Mouse (Mus musculus): ENCODE results near the gene F10. TPM values are rescaled to one million over a fixed set of nuclear protein-coding genes. Genes with fewer than 3 reads are reported as not detected.

Gene F10
- 0.61 and 0.69 TPM in 2 replicates for polyA plus RNA-seq (2015; fragmentation: Nextera tagmentation; extraction: Ambion mirVana)

DNA sequence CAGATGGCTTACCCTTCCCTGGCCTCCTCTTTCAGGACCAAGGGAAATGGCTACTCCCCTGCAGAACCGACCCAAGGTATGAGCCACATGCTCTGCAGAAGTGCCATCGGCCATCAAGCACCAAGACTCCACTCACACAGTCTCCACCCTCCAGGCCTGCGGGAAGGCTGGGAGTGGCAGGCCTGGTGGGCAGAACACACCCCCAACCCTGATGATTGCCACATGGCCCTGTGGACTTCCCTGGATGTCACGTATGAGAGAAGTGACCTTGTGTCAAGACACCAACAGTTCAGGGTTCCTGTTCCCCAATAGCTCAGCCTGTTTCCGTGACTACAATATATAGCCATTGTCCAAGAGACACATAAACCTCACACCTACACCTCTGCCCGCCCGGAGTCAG, at the start of gene F10:
Gene F10, plus strand, starts transcription at position 294 of the 400 bp plus-strand sequence.
- H3K4me3 ChIP-seq, result no peak within 1 kb of the TSS
- H3K4me2 ChIP-seq, result no peak within 1 kb of the TSS
- ATAC-seq (ENCODE audit: low FRiP score), result no peak
- H3K27ac ChIP-seq, result no peak within 1 kb of the TSS
- no peaks in the 10 kb centered on the region for H3K27me3 ChIP-seq
- 0 out of 2 replicates have a peak, but pooled peaks cover 6% of the 10 kb centered on the region for H3K4me1 ChIP-seq (replicated peaks)
- no peaks in the 10 kb centered on the region for H3K36me3 ChIP-seq
- H3K9me3 ChIP-seq, result no peaks in the 10 kb centered on the region
- 80% methylated on average over 7 of the region's 7 CpGs for WGBS
- H3K9ac ChIP-seq, result no peak within 1 kb of the TSS

DNA sequence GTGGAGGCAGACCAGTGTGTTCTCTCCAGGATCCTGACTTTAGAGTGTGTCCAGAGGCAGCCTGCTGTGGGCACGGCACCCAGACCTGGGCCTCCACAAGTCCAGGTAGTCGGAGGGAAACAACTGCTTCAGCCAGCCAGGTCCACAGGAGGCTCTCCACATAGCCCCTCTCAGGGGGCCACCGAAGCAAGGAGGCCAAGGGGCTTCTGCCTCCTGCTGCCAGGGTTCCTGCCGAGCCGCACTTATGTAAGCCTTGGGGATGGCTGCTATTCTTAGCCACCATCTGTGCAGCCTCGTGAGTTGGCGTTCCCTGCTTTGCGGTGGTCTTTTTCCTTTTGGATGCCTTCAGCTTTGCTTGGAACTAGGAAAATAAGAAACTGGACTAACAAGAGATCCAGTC, 49.5 kb upstream of the F10 start:
- ATAC-seq (ENCODE audit: low FRiP score), result no peak
- Histone ChIP-seq H3K4me1 (replicated peaks) (no peaks in the 10 kb centered on the region), H3K4me3 (no peak overlapping the region), H3K27ac (no peak overlapping the region), H3K27me3 (no peaks in the 10 kb centered on the region), H3K36me3 (peaks cover 88% of the 10 kb centered on the region), H3K9me3 (no peaks in the 10 kb centered on the region), H3K9ac (no peak overlapping the region), H3K4me2 (no peak overlapping the region)
- 82% methylated on average over 8 of the region's 8 CpGs for WGBS

DNA sequence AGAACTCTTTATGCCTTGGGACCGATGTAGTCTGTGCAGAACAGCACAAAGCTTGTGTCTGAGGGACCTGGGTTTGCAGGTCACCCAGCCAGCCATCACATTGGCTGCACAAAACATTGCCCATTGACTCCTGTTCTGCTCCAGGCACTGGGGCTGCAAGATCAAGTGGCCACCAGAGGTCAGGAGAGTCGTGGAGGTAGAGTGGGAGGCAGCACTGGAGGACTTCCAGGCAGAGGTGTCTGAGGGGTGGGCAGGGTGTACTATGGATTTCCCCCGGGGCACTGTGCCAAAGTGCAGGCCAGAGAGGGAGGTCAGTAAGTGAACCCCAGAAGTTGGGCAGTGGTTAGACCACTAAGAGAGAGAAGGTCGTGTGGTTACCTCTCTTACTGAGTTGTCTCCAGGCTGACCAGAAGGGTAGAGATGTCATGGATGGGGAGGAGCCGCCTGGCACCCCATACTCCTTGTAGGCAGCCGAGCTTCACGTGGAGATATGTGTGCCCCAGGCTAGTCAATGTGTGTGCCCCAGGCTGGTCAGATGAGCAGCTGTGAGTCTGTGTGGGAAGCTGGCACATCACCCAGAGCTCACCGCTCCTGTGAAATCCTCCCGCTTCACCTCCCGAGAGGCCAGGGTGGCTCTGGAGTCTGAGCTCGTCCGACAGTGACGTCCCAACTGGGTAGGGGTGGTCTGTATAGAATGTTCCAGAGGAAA, 48.2 kb upstream of the F10 start:
- H3K9ac ChIP-seq, result no peak overlapping the region
- H3K27ac ChIP-seq, result no peak overlapping the region
- H3K36me3 ChIP-seq, result peaks cover 90% of the 10 kb centered on the region
- no peaks in the 10 kb centered on the region for H3K27me3 ChIP-seq
- no peak overlapping the region for H3K4me2 ChIP-seq
- ATAC-seq (ENCODE audit: low FRiP score), result no peak
- 81% methylated on average over 13 of the region's 13 CpGs for WGBS
- no peaks in the 10 kb centered on the region for H3K4me1 ChIP-seq (replicated peaks)
- H3K4me3 ChIP-seq, result no peak overlapping the region
- H3K9me3 ChIP-seq, result no peaks in the 10 kb centered on the region

DNA sequence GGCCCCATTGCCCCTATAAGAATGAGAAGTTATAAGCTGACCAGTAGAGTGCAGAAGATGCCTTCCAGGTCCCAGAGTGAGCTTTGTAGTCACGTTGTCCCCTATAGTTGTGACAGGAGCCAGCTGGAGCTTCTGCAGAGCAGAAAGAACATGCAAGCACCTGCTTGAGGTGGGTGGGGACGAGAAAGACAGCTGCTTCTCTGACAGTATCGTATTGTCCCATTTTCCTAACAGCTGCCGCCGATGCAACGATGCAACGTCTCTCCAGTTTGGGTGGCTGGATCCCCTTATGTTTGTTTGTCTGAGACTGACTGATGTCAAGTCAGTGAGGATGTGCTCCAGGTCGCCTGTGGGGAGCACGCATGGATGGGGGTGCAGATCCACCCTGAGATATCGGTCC, 45.7 kb upstream of the F10 start:
- ATAC-seq (ENCODE audit: low FRiP score), result no peak
- no peak overlapping the region for H3K9ac ChIP-seq
- no peaks in the 10 kb centered on the region for H3K9me3 ChIP-seq
- H3K27ac ChIP-seq, result no peak overlapping the region
- H3K27me3 ChIP-seq, result no peaks in the 10 kb centered on the region
- 81% methylated on average over 10 of the region's 10 CpGs for WGBS
- H3K36me3 ChIP-seq, result peaks cover 87% of the 10 kb centered on the region
- no peak overlapping the region for H3K4me3 ChIP-seq
- no peaks in the 10 kb centered on the region for H3K4me1 ChIP-seq (replicated peaks)
- no peak overlapping the region for H3K4me2 ChIP-seq

GRCm38 (mm10) chr8:12994468-12994867, 42.6 kb upstream of the F10 start:
- no peak overlapping the region for H3K9ac ChIP-seq
- H3K27ac ChIP-seq, result no peak overlapping the region
- no peak for ATAC-seq (ENCODE audit: low FRiP score)
- H3K4me2 ChIP-seq, result no peak overlapping the region
- WGBS, result 83% methylated on average over 5 of the region's 5 CpGs
- no peak overlapping the region for H3K4me3 ChIP-seq
- H3K27me3 ChIP-seq, result no peaks in the 10 kb centered on the region
- H3K4me1 ChIP-seq (replicated peaks), result no peaks in the 10 kb centered on the region
- H3K9me3 ChIP-seq, result no peaks in the 10 kb centered on the region
- H3K36me3 ChIP-seq, result peaks cover 89% of the 10 kb centered on the region

DNA sequence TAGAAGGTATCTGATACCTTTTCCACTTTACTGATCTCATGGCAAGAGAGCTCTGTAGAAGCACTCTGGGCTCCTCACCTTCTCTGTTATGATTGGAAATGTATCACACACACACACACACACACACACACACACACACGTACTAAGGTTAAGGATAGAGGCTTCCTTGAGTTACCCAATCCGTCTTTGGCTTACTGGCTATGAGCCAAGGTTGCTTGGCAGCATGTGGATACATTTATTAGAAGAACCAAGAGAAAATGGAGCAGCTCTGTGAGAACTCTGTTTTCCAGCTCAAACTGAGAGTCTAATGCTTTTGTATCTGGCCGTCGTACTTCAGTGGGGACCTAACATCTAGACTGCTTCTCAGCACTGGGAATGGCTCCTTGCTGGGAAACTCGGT, 41.6 kb upstream of the F10 start:
- Histone ChIP-seq H3K4me2 (no peak overlapping the region), H3K9me3 (no peaks in the 10 kb centered on the region), H3K36me3 (peaks cover 91% of the 10 kb centered on the region), H3K27ac (0 out of 2 replicates have a peak overlapping the region, but pooled peaks have one; percentile 35), H3K27me3 (no peaks in the 10 kb centered on the region), H3K4me1 (replicated peaks) (no peaks in the 10 kb centered on the region), H3K9ac (no peak overlapping the region), H3K4me3 (no peak overlapping the region)
- WGBS, result 61% methylated on average over 5 of the region's 5 CpGs
- no peak for ATAC-seq (ENCODE audit: low FRiP score)

GRCm38 (mm10) chr8:12996831-12997275, 40.3 kb upstream of the F10 start:
- H3K4me1 ChIP-seq (replicated peaks), result no peaks in the 10 kb centered on the region
- H3K4me3 ChIP-seq, result no peak overlapping the region
- no peak overlapping the region for H3K9ac ChIP-seq
- H3K4me2 ChIP-seq, result no peak overlapping the region
- no peaks in the 10 kb centered on the region for H3K27me3 ChIP-seq
- H3K36me3 ChIP-seq, result peaks cover 93% of the 10 kb centered on the region
- no peak overlapping the region for H3K27ac ChIP-seq
- WGBS, result 77% methylated on average over 8 of the region's 8 CpGs
- no peaks in the 10 kb centered on the region for H3K9me3 ChIP-seq
- ATAC-seq (ENCODE audit: low FRiP score), result no peak

DNA sequence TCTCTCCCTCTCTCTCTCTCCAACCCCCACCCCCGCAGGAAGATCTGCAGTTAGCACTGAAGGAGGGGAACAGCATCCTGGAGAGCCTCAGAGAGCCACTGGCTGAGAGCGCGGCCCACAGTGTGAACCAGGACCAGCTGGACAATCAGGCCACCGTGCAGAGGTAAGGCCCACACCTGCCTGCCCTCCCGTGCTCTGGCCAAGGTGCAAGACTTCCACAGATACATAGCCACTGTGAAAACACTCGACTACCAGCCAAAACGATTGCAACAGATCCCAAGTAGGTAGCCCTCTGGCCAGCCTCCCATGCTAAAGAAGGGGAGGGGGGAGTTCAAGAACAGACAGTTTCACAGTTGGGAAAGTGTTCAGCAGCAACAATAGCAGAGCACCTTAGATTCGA, 38.8 kb upstream of the F10 start:
- Histone ChIP-seq H3K9ac (no peak overlapping the region), H3K4me3 (no peak overlapping the region), H3K9me3 (no peaks in the 10 kb centered on the region), H3K36me3 (peaks cover 95% of the 10 kb centered on the region), H3K27me3 (no peaks in the 10 kb centered on the region), H3K27ac (no peak overlapping the region), H3K4me1 (replicated peaks) (no peaks in the 10 kb centered on the region), H3K4me2 (no peak overlapping the region)
- no peak for ATAC-seq (ENCODE audit: low FRiP score)
- 93% methylated on average over 8 of the region's 8 CpGs for WGBS

DNA sequence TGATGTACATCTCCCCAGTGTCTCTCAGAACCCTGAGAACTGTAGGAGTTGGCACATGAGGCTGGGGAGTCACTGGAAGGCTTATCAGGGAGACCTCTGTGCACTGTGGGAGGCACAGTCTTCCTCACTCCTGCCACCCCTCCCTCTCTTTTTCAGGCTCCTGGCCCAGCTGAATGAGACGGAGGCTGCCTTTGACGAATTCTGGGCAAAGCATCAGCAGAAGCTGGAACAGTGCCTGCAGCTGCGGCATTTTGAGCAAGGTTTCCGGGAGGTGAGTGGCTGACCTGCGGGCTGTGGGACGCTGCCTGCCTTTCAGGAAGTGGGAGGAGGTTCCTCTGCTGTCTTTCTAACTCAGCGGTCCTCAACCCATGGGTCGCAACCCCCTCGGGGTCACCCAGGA, 37.3 kb upstream of the F10 start:
- no peak overlapping the region for H3K4me3 ChIP-seq
- H3K4me2 ChIP-seq, result no peak overlapping the region
- no peak overlapping the region for H3K9ac ChIP-seq
- no peak overlapping the region for H3K27ac ChIP-seq
- no peaks in the 10 kb centered on the region for H3K4me1 ChIP-seq (replicated peaks)
- no peak for ATAC-seq (ENCODE audit: low FRiP score)
- H3K36me3 ChIP-seq, result peaks cover 95% of the 10 kb centered on the region
- H3K27me3 ChIP-seq, result no peaks in the 10 kb centered on the region
- H3K9me3 ChIP-seq, result no peaks in the 10 kb centered on the region
- 87% methylated on average over 9 of the region's 9 CpGs for WGBS

DNA sequence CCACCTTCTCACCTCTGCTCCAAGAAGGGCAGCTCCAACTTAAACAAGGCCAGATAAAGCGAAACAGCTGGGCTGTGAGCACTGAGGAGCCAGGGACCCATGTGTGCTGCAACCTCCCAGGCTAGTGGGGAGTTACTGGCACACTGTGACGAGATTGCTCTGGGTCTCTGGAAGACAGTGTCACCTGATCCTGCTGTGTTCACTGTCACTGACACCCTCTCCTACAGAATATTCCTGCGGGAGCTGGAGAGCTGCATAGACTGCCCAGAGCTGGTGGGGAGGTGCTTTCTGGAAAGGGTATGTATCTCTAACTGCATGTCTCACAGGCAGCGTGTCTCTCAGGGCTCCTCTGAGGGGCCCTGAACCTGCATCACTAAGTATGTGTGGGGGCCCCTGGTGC, 29.6 kb upstream of the F10 start:
- Histone ChIP-seq H3K4me3 (no peak overlapping the region), H3K27me3 (no peaks in the 10 kb centered on the region), H3K4me2 (no peak overlapping the region), H3K4me1 (replicated peaks) (no peaks in the 10 kb centered on the region), H3K27ac (no peak overlapping the region), H3K9ac (no peak overlapping the region), H3K36me3 (peaks cover 100% of the 10 kb centered on the region), H3K9me3 (no peaks in the 10 kb centered on the region)
- ATAC-seq (ENCODE audit: low FRiP score), result no peak
- 80% methylated on average over 4 of the region's 4 CpGs for WGBS

DNA sequence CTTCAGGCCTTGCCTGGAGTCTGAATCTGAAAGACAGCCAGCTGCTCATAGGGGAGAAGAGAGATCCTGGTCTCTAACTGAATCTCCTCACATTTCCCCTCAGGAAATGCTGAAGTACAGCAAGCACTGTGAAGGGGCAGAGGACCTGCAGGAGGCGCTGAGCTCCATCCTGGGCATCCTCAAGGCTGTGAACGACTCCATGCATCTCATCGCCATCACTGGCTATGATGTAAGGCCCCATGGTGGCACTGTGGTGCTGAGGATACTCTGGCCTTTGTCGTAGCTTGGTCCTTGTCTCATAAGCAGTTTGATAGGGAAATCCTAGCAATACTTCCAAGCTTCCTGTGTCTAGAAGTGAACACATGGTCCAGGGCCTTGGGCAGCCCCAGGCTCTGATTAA, 26.8 kb upstream of the F10 start:
- Histone ChIP-seq H3K9ac (no peak overlapping the region), H3K4me3 (no peak overlapping the region), H3K36me3 (peaks cover 100% of the 10 kb centered on the region), H3K9me3 (no peaks in the 10 kb centered on the region), H3K4me1 (replicated peaks) (no peaks in the 10 kb centered on the region), H3K27ac (no peak overlapping the region), H3K4me2 (no peak overlapping the region), H3K27me3 (no peaks in the 10 kb centered on the region)
- WGBS, result 71% methylated on average over 4 of the region's 4 CpGs
- ATAC-seq (ENCODE audit: low FRiP score), result no peak

- H3K9ac ChIP-seq, result no peak overlapping the region
- ATAC-seq (ENCODE audit: low FRiP score), result no peak
- H3K27ac ChIP-seq, result no peak overlapping the region
- WGBS, result 66% methylated on average over 4 of the region's 4 CpGs
- no peaks in the 10 kb centered on the region for H3K9me3 ChIP-seq
- H3K4me1 ChIP-seq (replicated peaks), result no peaks in the 10 kb centered on the region
- H3K27me3 ChIP-seq, result no peaks in the 10 kb centered on the region
- peaks cover 66% of the 10 kb centered on the region for H3K36me3 ChIP-seq
- H3K4me2 ChIP-seq, result no peak overlapping the region
- no peak overlapping the region for H3K4me3 ChIP-seq
Observed at GRCm38 (mm10) chr8:13019560-13019959, 17.5 kb upstream of the F10 start.

DNA sequence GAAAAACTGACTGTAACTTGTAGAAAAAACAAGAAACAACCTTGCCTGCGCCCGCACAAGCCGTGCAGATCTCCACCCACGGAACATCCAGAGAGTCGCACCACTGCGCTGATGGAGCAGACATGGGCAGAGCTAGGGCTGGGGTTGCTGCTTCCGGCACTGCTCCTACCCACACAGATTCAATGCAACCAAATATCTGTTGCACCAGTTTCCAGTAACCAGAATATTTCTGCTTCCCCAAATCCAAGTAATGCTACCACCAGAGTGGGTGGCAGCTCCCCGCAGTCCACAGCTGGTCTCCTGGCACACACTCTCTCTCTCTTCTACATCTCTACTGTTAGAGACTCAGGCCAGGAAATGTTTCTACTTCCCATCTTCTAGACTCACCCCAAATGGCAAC, 15.3 kb upstream of the F10 start:
- Histone ChIP-seq H3K36me3 (peaks cover 43% of the 10 kb centered on the region), H3K9ac (no peak overlapping the region), H3K4me1 (replicated peaks) (no peaks in the 10 kb centered on the region), H3K4me2 (no peak overlapping the region), H3K4me3 (no peak overlapping the region), H3K9me3 (no peaks in the 10 kb centered on the region), H3K27me3 (no peaks in the 10 kb centered on the region), H3K27ac (no peak overlapping the region)
- 96% methylated on average over 8 of the region's 8 CpGs for WGBS
- ATAC-seq (ENCODE audit: low FRiP score), result no peak
